Mouse (Mus musculus) intestine, embryonic 14.5 days (tissue): Measurements from ENCODE around the gene Ints7. TPM values are rescaled to one million over a fixed set of nuclear protein-coding genes. Genes with fewer than 3 reads are reported as not detected.

Experiments used
- ATAC-seq: fragments of 200-750 bp; cut with Nextera tagmentation; replicated peaks from 2 replicates; pipeline ENCODE4 v1.8.0; 2017; ENCODE audit warnings: low read depth, moderate number of reproducible peaks, moderate TSS enrichment, moderate library complexity; ENCODE audit not compliant: low FRiP score, low TSS enrichment
- DNase-seq: peaks from one replicate; pipeline ENCODE4 v3.0.0-alpha.2; 2018; ENCODE audit warnings: low spot score
- H3K27ac ChIP-seq: fragments of 300-500 bp; sonication (generic); 2 replicates; pipeline ENCODE4 v1.5.1; 2014; ENCODE audit warnings: low read depth, mild to moderate bottlenecking, control low read depth
- H3K27me3 ChIP-seq: fragments of 300-500 bp; sonication (generic); replicated peaks from 2 replicates; pipeline ENCODE4 v1.6.1; 2014; ENCODE audit warnings: low read length, control low read depth; ENCODE audit not compliant: control insufficient read depth, insufficient read depth
- H3K36me3 ChIP-seq: fragments of 300-500 bp; sonication (generic); 2 replicates; pipeline ENCODE4 v1.6.1; 2014; ENCODE audit warnings: low read length, control low read depth; ENCODE audit not compliant: control insufficient read depth, insufficient read depth
- H3K4me1 ChIP-seq: fragments of 300-500 bp; sonication (generic); replicated peaks from 2 replicates; pipeline ENCODE4 v1.6.1; 2014; ENCODE audit warnings: low read length, control low read depth, mixed read lengths; ENCODE audit not compliant: control insufficient read depth, insufficient read depth
- H3K4me2 ChIP-seq: fragments of 300-500 bp; sonication (generic); 2 replicates; pipeline ENCODE4 v1.6.1; 2014; ENCODE audit warnings: low read length
- H3K4me3 ChIP-seq: fragments of 300-500 bp; sonication (generic); 2 replicates; pipeline ENCODE4 v1.5.1; 2014; ENCODE audit warnings: low read depth, low read length, control low read depth, mixed read lengths
- H3K9ac ChIP-seq: fragments of 300-500 bp; sonication (generic); 2 replicates; pipeline ENCODE4 v1.6.1; 2014; ENCODE audit warnings: mild to moderate bottlenecking, low read length
- H3K9me3 ChIP-seq: fragments of 300-500 bp; sonication (generic); 2 replicates; pipeline ENCODE4 v1.6.1; 2016; ENCODE audit warnings: low read length, control low read depth; ENCODE audit not compliant: control insufficient read depth
- WGBS: fragments of 180-500 bp; shearing (Covaris S2); extraction: QIAGEN DNeasy Blood & Tissue Kit; methylation state at CpG from one replicate; pipeline ENCODE4 v1.1.7; 2014; 5-methylcytosine and 5-hydroxymethylcytosine counted together
- polyA plus RNA-seq: library from polyadenylated mRNA; unstranded; fragments of >200 nt; fragmentation: Nextera tagmentation; extraction: Ambion mirVana; gene quantifications from 2 replicates; pipeline ENCODE4 v1.2.1, GENCODE M21; 2014

Gene Ints7
- polyA plus RNA-seq, 1 experiment from 2014 or later: 51.7 TPM

- Histone ChIP-seq H3K27ac (peak overlapping the region; percentile 96), H3K4me3 (peak overlapping the region; percentile 98), H3K4me1 (peaks cover 18% of the 10 kb centered on the region; the same call in 1 of the 2 replicates), H3K9me3 (no peaks in the 10 kb centered on the region), H3K36me3 (peaks cover 5% of the 10 kb centered on the region), H3K4me2 (peak overlapping the region; percentile 66), H3K9ac (peak overlapping the region; percentile 91), H3K27me3 (no peaks in the 10 kb centered on the region)
- no peak for ATAC-seq
- DNase-seq: peak; percentile 60
- WGBS: under 1% methylated on average over 13 of the region's 13 CpGs
Observed at GRCm38 (mm10) chr1:191573906-191574639, 1.4 kb upstream of the Ints7 start.

GRCm38 (mm10) chr1:191574871-191575457 lies 472 bp upstream of the Ints7 start:
- DNase-seq (peak; percentile 93), ATAC-seq (peak; percentile 45)
- peak overlapping the region; percentile 98 for H3K4me3 ChIP-seq
- peak overlapping the region; percentile 96 for H3K27ac ChIP-seq
- under 1% methylated on average over 52 of the region's 52 CpGs for WGBS
- peak overlapping the region; percentile 66 for H3K4me2 ChIP-seq
- H3K36me3 ChIP-seq: 0 out of 2 replicates have a peak, but pooled peaks cover 2% of the 10 kb centered on the region
- H3K9ac ChIP-seq: peak overlapping the region; percentile 91
- H3K4me1 ChIP-seq: peaks cover 18% of the 10 kb centered on the region; the same call in 1 of the 2 replicates
- H3K9me3 ChIP-seq: 0 out of 2 replicates have a peak, but pooled peaks cover 3% of the 10 kb centered on the region
- H3K27me3 ChIP-seq: no peaks in the 10 kb centered on the region

DNA sequence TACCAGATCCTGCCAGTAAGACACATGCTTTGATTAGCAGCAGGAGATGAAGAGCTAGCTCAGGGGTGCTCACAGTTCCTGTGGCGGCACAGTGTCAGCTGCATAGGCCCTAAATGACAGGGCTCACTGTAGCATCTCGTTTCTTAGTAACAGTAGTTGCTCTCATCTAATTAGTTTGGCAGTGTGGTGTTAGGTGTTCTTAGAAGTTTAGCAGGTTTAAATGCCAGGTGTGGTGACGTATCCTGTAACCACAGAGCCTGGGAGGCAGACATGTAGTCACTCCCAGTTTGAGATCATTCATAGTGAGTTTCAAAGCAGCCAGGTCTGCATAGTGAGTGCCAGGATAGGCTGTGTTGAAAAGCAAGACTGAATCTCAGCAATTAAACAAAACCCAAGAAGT lies 4.1 kb downstream of the Ints7 start:
- H3K4me2 ChIP-seq: no peak overlapping the region
- WGBS: 93% methylated on average over 3 of the region's 3 CpGs
- DNase-seq (no peak), ATAC-seq (no peak)
- no peaks in the 10 kb centered on the region for H3K27me3 ChIP-seq
- H3K9me3 ChIP-seq: 0 out of 2 replicates have a peak, but pooled peaks cover 7% of the 10 kb centered on the region
- H3K4me1 ChIP-seq: 0 out of 2 replicates have a peak, but pooled peaks cover 14% of the 10 kb centered on the region
- H3K27ac ChIP-seq: no peak overlapping the region
- peaks cover 27% of the 10 kb centered on the region for H3K36me3 ChIP-seq
- no peak overlapping the region for H3K4me3 ChIP-seq
- no peak overlapping the region for H3K9ac ChIP-seq

DNA sequence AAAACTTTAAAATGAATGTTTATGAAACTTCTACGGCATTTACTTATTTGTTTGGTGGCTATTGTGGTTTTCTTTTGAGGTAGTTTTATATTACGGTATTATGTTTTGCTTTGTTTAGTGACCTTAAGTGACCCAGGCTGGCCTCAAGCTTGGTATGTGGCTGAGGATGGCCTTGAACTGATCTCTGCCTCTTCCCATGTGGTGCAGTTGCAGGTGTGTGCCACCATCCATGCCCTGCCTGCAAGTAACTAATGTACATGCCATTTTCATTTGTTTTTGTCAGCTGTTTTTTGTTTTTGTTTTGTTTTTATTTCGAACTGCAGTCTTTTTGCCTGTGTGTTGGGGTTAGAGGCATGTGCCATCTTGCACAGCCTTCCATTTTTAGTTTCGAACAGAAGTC lies 6.2 kb downstream of the Ints7 start:
- WGBS: 89% methylated on average over 4 of the region's 4 CpGs
- 0 out of 2 replicates have a peak, but pooled peaks cover 12% of the 10 kb centered on the region for H3K4me1 ChIP-seq
- H3K27ac ChIP-seq: no peak overlapping the region
- no peak overlapping the region for H3K4me2 ChIP-seq
- ATAC-seq (no peak), DNase-seq (no peak)
- H3K9ac ChIP-seq: no peak overlapping the region
- no peaks in the 10 kb centered on the region for H3K27me3 ChIP-seq
- no peak overlapping the region for H3K4me3 ChIP-seq
- peaks cover 46% of the 10 kb centered on the region for H3K36me3 ChIP-seq
- 0 out of 2 replicates have a peak, but pooled peaks cover 7% of the 10 kb centered on the region for H3K9me3 ChIP-seq

GRCm38 (mm10) chr1:191583836-191584235 lies 8.4 kb downstream of the Ints7 start:
- Histone ChIP-seq H3K4me3 (no peak overlapping the region), H3K9me3 (0 out of 2 replicates have a peak, but pooled peaks cover 7% of the 10 kb centered on the region), H3K36me3 (peaks cover 68% of the 10 kb centered on the region), H3K27ac (no peak overlapping the region), H3K27me3 (no peaks in the 10 kb centered on the region), H3K4me1 (no peaks in the 10 kb centered on the region), H3K4me2 (no peak overlapping the region), H3K9ac (no peak overlapping the region)
- ATAC-seq (no peak), DNase-seq (no peak)
- WGBS: 95% methylated on average over 4 of the region's 4 CpGs

- no peak overlapping the region for H3K27ac ChIP-seq
- no peak for ATAC-seq
- H3K36me3 ChIP-seq: peaks cover 75% of the 10 kb centered on the region
- no peak for DNase-seq
- WGBS: 94% methylated on average over 4 of the region's 4 CpGs
- H3K4me1 ChIP-seq: no peaks in the 10 kb centered on the region
- no peak overlapping the region for H3K4me3 ChIP-seq
- 0 out of 2 replicates have a peak, but pooled peaks cover 7% of the 10 kb centered on the region for H3K9me3 ChIP-seq
- H3K4me2 ChIP-seq: no peak overlapping the region
- no peaks in the 10 kb centered on the region for H3K27me3 ChIP-seq
- no peak overlapping the region for H3K9ac ChIP-seq
Observed at GRCm38 (mm10) chr1:191584483-191584882, 9.0 kb downstream of the Ints7 start.

- no peak overlapping the region for H3K4me3 ChIP-seq
- H3K36me3 ChIP-seq: peaks cover 85% of the 10 kb centered on the region
- no peaks in the 10 kb centered on the region for H3K27me3 ChIP-seq
- WGBS: 87% methylated on average over 2 of the region's 2 CpGs
- H3K4me2 ChIP-seq: no peak overlapping the region
- H3K27ac ChIP-seq: no peak overlapping the region
- ATAC-seq (no peak), DNase-seq (no peak)
- H3K4me1 ChIP-seq: no peaks in the 10 kb centered on the region
- no peak overlapping the region for H3K9ac ChIP-seq
- H3K9me3 ChIP-seq: no peaks in the 10 kb centered on the region
Observed at GRCm38 (mm10) chr1:191585704-191586103, 10.3 kb downstream of the Ints7 start.

GRCm38 (mm10) chr1:191587062-191587461 lies 11.6 kb downstream of the Ints7 start:
- 93% methylated on average over 3 of the region's 3 CpGs for WGBS
- no peak overlapping the region for H3K27ac ChIP-seq
- peaks cover 91% of the 10 kb centered on the region for H3K36me3 ChIP-seq
- H3K4me2 ChIP-seq: no peak overlapping the region
- H3K9me3 ChIP-seq: no peaks in the 10 kb centered on the region
- DNase-seq (no peak), ATAC-seq (no peak)
- H3K4me3 ChIP-seq: no peak overlapping the region
- H3K27me3 ChIP-seq: no peaks in the 10 kb centered on the region
- no peaks in the 10 kb centered on the region for H3K4me1 ChIP-seq
- H3K9ac ChIP-seq: no peak overlapping the region
